Mouse (Mus musculus) ES-E14 (cell line): Measurements from ENCODE around the gene Gm42878. TPM values are rescaled to one million over a fixed set of nuclear protein-coding genes. Genes with fewer than 3 reads are reported as not detected.
A peak's percentile ranks its signal among the peaks of the same experiment; 100 is the strongest.
"Not testable (repeated sequence)": the region's sequence is repeated elsewhere in the genome, so short reads cannot be mapped to it uniquely, and the experiment has no call there.

Experiments
- DNase-seq: peaks from one replicate; pipeline ENCODE4 v3.0.0-alpha.2; 2013; ENCODE audit warnings: low read depth, low spot score
- H3K27ac ChIP-seq: 2 replicates; pipeline ENCODE4 v1.5.1; 2012; ENCODE audit warnings: low read depth, mild to moderate bottlenecking, low read length, moderate library complexity, mixed read lengths; ENCODE audit not compliant: poor library complexity, insufficient read depth, severe bottlenecking
- H3K36me3 ChIP-seq: 2 replicates; pipeline ENCODE4 v1.6.1; 2012; ENCODE audit warnings: mild to moderate bottlenecking, low read length, moderate library complexity, mixed read lengths; ENCODE audit not compliant: control insufficient read depth, poor library complexity, insufficient read depth, severe bottlenecking
- H3K4me1 ChIP-seq, 2 experiments: fragments of 150-350 bp in 1 of 2; sonication (generic) in 1 of 2; 2 replicates each; pipeline ENCODE4 v1.6.1; 2012; ENCODE audit warnings: low read length in 2 of 2, mild to moderate bottlenecking in 1 of 2, mixed read lengths in 1 of 2; ENCODE audit not compliant: control insufficient read depth in 2 of 2, insufficient read depth in 2 of 2, poor library complexity in 1 of 2
- H3K4me3 ChIP-seq, 2 experiments: fragments of 150-350 bp in 1 of 2; sonication (generic) in 1 of 2; 2 replicates each; pipeline ENCODE4 v1.5.1; 2012; ENCODE audit warnings: low read length in 2 of 2, low read depth in 1 of 2, mild to moderate bottlenecking in 1 of 2, mixed read lengths in 1 of 2; ENCODE audit not compliant: insufficient read depth in 1 of 2, poor library complexity in 1 of 2, severe bottlenecking in 1 of 2
- H3K9ac ChIP-seq: 2 replicates; pipeline ENCODE4 v1.6.1; 2012; ENCODE audit warnings: low read depth, mild to moderate bottlenecking, low read length, mixed read lengths; ENCODE audit not compliant: poor library complexity, insufficient read depth, severe bottlenecking
- H3K9me3 ChIP-seq: fragments of 150-350 bp; sonication (generic); 2 replicates; pipeline ENCODE4 v1.6.1; 2012; ENCODE audit warnings: low read depth, mild to moderate bottlenecking, low read length; ENCODE audit not compliant: control insufficient read depth, insufficient read depth
- CHD2 ChIP-seq: IDR thresholded peaks from 2 replicates; pipeline ENCODE4 v1.6.1; 2014; ENCODE audit warnings: mild to moderate bottlenecking, low read depth, low read length, inconsistent platforms
- HCFC1 ChIP-seq: IDR thresholded peaks from 2 replicates; pipeline ENCODE4 v1.6.1; 2012; ENCODE audit warnings: low read length, inconsistent platforms, borderline replicate concordance; ENCODE audit not compliant: insufficient read depth
- MAFK ChIP-seq: IDR thresholded peaks from 2 replicates; pipeline ENCODE4 v1.6.1; 2014; ENCODE audit warnings: mild to moderate bottlenecking, low read depth, low read length, inconsistent platforms; ENCODE audit not compliant: insufficient read depth
- ZC3H11A ChIP-seq: IDR thresholded peaks from 2 replicates; pipeline ENCODE4 v1.6.1; 2012; ENCODE audit warnings: low read depth, mild to moderate bottlenecking, inconsistent platforms, low read length, borderline replicate concordance
- ZNF384 ChIP-seq: IDR thresholded peaks from 2 replicates; pipeline ENCODE4 v1.6.1; 2012; ENCODE audit warnings: low read depth, low read length, inconsistent platforms
- in situ Hi-C, 2 experiments: fragments of 600-800 bp; cut with MboI; formaldehyde crosslinking; loops; one replicate each; pipeline ENCODE4 v1.15.1; 2025; ENCODE audit warnings: low sequenced_read_pairs in 2 of 2, inconsistent platforms in 1 of 2; ENCODE audit not compliant: unreplicated experiment in 2 of 2
- total RNA-seq: library from RNA; depleted of rRNA; stranded (reverse); fragments of 300-350 nt; gene quantifications from 2 replicates; pipeline ENCODE4 v1.2.3, GENCODE M21; 2012

The Gm42878 gene
- total RNA-seq, 1 experiment = not detected

GRCm38 (mm10) chr5:121526961-121527360 is 18.3 kb downstream of the Gm42878 start:
- peak overlapping the region; percentile 3; the same call in 1 of the 2 replicates for H3K27ac ChIP-seq
- TF ChIP-seq CHD2 (no peak), ZC3H11A (no peak), ZNF384 (no peak)
- peaks cover 0 to 7% of the 10 kb centered on the region in 2 experiments; a peak in 1 of 4 replicates for H3K4me1 ChIP-seq
- no peak overlapping the region for H3K9ac ChIP-seq
- peaks cover 62% of the 10 kb centered on the region for H3K36me3 ChIP-seq
- H3K4me3 ChIP-seq = no peak overlapping the region
- DNase-seq = no peak
- no peaks in the 10 kb centered on the region for H3K9me3 ChIP-seq
- in situ Hi-C loops = no loop called here

DNA sequence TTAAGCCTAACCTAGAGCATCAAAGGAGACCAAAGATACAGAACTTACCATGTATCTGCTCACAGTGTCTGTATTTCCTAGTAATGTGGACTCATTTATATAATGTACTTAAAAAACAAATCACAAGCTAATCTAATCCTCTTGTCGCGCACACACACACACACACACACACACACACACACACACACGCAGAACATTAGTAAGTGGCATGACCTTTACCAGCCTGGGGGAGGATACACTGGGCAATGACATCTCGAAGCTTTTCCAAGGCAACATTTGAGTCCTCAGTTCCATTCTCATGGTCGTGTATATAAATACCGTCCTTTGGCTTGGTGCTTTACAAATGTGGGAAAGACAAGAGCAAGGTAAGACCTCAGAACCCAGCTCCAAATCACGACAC is 18.8 kb downstream of the Gm42878 start:
- in situ Hi-C loops = no loop called here
- Histone ChIP-seq H3K9me3 (no peaks in the 10 kb centered on the region), H3K4me1 (peaks cover 0 to 7% of the 10 kb centered on the region in 2 experiments; a peak in 1 of 4 replicates), H3K27ac (no peak overlapping the region), H3K4me3 (no peak overlapping the region), H3K36me3 (peaks cover 60% of the 10 kb centered on the region), H3K9ac (no peak overlapping the region)
- no peak for DNase-seq
- no peak for TF ChIP-seq ZNF384
- no peak for TF ChIP-seq CHD2

DNA sequence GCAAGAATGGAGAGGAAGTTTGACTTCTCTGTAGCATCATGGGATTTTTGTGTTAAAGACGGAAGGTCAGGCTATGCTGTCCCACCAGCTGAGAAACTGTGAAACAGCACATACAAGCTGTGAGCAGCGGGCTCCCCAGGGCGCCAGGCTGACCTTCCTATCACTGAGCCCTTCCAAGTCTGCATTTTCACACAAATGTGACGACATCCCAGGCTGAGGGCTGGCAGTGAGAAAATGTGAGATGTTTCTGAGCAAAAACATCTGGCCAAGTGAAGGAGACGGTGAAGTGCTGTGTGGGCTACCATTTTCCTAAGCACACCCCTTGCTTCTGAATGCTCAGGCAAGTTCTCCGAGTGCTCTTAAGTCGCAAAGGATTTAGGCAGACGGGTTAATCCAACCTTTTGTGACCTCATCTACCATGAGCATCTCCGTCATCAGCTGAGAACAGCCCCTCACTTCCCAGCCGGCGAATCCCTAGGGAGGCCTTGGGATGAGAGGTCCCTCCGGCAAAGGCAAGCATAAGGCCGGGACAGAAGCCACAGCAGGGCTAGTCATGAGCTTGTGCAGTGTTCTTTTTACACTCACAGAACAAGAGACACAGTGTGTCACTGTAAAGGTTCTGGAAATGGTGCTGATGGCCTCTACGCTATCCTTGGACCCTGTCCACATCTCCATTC is 19.4 kb downstream of the Gm42878 start:
- Histone ChIP-seq H3K4me3 (no peak overlapping the region), H3K27ac (no peak overlapping the region), H3K9me3 (no peaks in the 10 kb centered on the region), H3K36me3 (peaks cover 61% of the 10 kb centered on the region), H3K9ac (no peak overlapping the region), H3K4me1 (peaks cover 0 to 7% of the 10 kb centered on the region in 2 experiments; a peak in 1 of 4 replicates)
- in situ Hi-C loops = no loop called here
- TF ChIP-seq MAFK (no peak), CHD2 (no peak), ZNF384 (no peak), ZC3H11A (no peak), HCFC1 (no peak)
- no peak for DNase-seq

- H3K4me1 ChIP-seq, H3K9me3 ChIP-seq, DNase-seq, in situ Hi-C loops, H3K4me3 ChIP-seq, H3K9ac ChIP-seq, H3K27ac ChIP-seq: not testable (repeated sequence)
- peaks cover 19% of the 10 kb centered on the region for H3K36me3 ChIP-seq
Observed at GRCm38 (mm10) chr5:121519758-121520157, 25.5 kb downstream of the Gm42878 start.

DNA sequence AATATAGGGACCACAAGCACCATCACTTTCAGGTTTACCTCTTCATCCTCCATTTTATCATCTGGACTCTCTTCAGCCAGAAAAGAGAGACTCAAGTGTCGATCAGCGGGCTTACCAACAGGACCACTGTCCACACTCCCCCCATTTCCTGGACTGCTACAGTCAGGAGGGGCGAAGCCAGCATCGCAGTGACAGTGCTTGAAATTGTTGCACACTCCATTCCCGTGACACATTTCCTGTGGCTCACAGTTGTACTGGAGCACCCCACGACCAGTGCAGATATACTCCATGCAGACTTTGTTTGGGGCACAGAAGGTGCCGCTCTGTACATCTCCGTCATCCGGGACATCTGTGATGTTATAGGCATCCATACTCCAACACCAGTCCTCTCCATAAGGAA is 26.3 kb downstream of the Gm42878 start:
- Histone ChIP-seq H3K27ac (no peak overlapping the region), H3K4me3 (no peak overlapping the region)
- in situ Hi-C loops = no loop called here

More for the DNA sequence above, 26.3 kb downstream of the Gm42878 start:
- Histone ChIP-seq H3K4me1 (no peaks in the 10 kb centered on the region), H3K9me3 (no peaks in the 10 kb centered on the region), H3K9ac (no peak overlapping the region), H3K36me3 (peaks cover 14% of the 10 kb centered on the region)
- TF ChIP-seq ZC3H11A (no peak), HCFC1 (no peak)
- no peak for DNase-seq
